Mouse (Mus musculus): ENCODE data around the gene Cep295.
"Not testable (repeated sequence)": the region's sequence is repeated elsewhere in the genome, so short reads cannot be mapped to it uniquely, and the experiment has no call there.

Gene Cep295

GRCm38 (mm10) chr9:15306398-15307119, 51.0 kb downstream of the Cep295 start, which contains the start of gene 4931406C07Rik:
Gene 4931406C07Rik, minus strand, starts transcription at chr9:15306448.
- no peak for DNase-seq (ENCODE audit: low spot score)

- DNase-seq (ENCODE audit: low spot score) = peak; percentile 99
Measured at GRCm38 (mm10) chr9:15305503-15306397, 51.8 kb downstream of the Cep295 start, which contains the start of gene Taf1d. Gene Taf1d, plus strand, starts transcription at chr9:15306214.

- DNase-seq (ENCODE audit: low spot score) = no peak
Measured at GRCm38 (mm10) chr9:15302881-15303280, 54.7 kb downstream of the Cep295 start.

- not testable (repeated sequence) for DNase-seq (ENCODE audit: low spot score)
Measured at GRCm38 (mm10) chr9:15302006-15302405, 55.6 kb downstream of the Cep295 start.

GRCm38 (mm10) chr9:15301399-15301798, 56.2 kb downstream of the Cep295 start:
- peak; percentile 17 for DNase-seq (ENCODE audit: low spot score)

GRCm38 (mm10) chr9:15300056-15300455, 57.5 kb downstream of the Cep295 start:
- no peak for DNase-seq (ENCODE audit: low spot score)

GRCm38 (mm10) chr9:15298451-15298850, 59.1 kb downstream of the Cep295 start:
- no peak for DNase-seq (ENCODE audit: low spot score)

- DNase-seq (ENCODE audit: low spot score) = no peak
Measured at GRCm38 (mm10) chr9:15297112-15297511, 60.5 kb downstream of the Cep295 start.

GRCm38 (mm10) chr9:15289251-15289650, 68.3 kb downstream of the Cep295 start:
- DNase-seq (ENCODE audit: low spot score) = no peak

GRCm38 (mm10) chr9:15288402-15288801, 69.2 kb downstream of the Cep295 start:
- no peak for DNase-seq (ENCODE audit: low spot score)

GRCm38 (mm10) chr9:15287846-15288245, 69.7 kb downstream of the Cep295 start:
- DNase-seq (ENCODE audit: low spot score) = no peak

GRCm38 (mm10) chr9:15285443-15285842, 72.1 kb downstream of the Cep295 start:
- DNase-seq (ENCODE audit: low spot score) = no peak

- no peak for DNase-seq (ENCODE audit: low spot score)
Measured at GRCm38 (mm10) chr9:15280491-15280879, 77.1 kb downstream of the Cep295 start.

GRCm38 (mm10) chr9:15279649-15280490, 77.7 kb downstream of the Cep295 start, which contains the start of gene Med17:
Gene Med17, minus strand, starts transcription at chr9:15279931.
- peak; percentile 94 for DNase-seq (ENCODE audit: low spot score)

- DNase-seq (ENCODE audit: low spot score) = no peak
Measured at GRCm38 (mm10) chr9:15279139-15279648, 78.4 kb downstream of the Cep295 start.

- DNase-seq (ENCODE audit: low spot score) = no peak
Measured at GRCm38 (mm10) chr9:15278343-15278742, 79.2 kb downstream of the Cep295 start.

- no peak for DNase-seq (ENCODE audit: low spot score)
Measured at GRCm38 (mm10) chr9:15276855-15277254, 80.7 kb downstream of the Cep295 start.

GRCm38 (mm10) chr9:15273981-15274380, 83.6 kb downstream of the Cep295 start:
- no peak for DNase-seq (ENCODE audit: low spot score)

Measured in urinary bladder, postnatal 14 days (tissue).